Mouse (Mus musculus): Measurements from ENCODE around the gene Rab3c. TPM values are rescaled to one million over a fixed set of nuclear protein-coding genes. Genes with fewer than 3 reads are reported as not detected.

Rab3c gene
- total and polyA plus RNA-seq, 3 experiments: not detected

DNA sequence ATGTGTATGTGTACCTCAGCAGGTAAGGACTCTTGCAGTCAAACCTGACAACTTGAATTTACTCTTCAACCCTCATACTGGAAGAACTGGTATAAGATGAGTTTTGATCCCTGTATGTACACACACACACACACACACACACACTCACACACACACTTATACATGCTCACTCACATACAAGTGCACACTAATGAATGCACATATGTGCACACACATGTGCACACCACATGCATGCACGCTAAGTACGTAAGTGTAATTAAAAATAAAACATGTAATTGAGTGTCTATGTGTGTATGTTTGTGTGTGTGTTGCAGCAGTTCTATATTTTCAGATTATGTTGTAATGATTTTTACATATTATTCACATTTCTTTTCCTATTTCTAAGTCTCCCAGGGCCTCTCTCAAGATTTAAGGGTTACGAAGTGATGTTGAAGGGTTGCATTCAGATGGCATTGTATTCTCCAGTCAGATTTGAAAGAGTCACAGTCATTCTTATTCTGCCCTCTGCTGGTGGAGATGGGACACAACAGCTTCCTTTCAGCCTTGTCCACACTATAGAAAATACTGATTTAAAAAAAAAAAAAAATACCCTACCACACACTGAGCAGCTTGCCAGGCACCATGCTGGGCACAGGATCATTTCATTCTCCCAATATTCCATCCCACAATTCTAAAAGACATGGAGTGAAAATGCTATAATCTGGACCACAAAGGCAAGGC is 240.9 kb downstream of the Rab3c start:
- H3K4me3 ChIP-seq (replicated peaks in 1 of 3; ENCODE audit: low read depth in 2 of 3, low read length in 2 of 3, poor library complexity in 1 of 3): no peak overlapping the region
- peak; percentile 21 for DNase-seq (ENCODE audit: extremely low read depth)
- no peaks in the 10 kb centered on the region for H3K4me1 ChIP-seq (ENCODE audit: control insufficient read depth in 1 of 2, insufficient read depth in 2 of 2)
- H3K9me3 ChIP-seq (replicated peaks; ENCODE audit: low read length): peaks cover 19% of the 10 kb centered on the region
- dilution Hi-C loops (cut with MboI; ENCODE audit: extremely low pct_ligation_motif_present, extremely low pct_unique_long_range_greater_than_20kb, low sequenced_read_pairs): no loop called here
- in situ Hi-C loops (cut with MboI; ENCODE audit: low pct_ligation_motif_present, low pct_unique_long_range_greater_than_20kb, low sequenced_read_pairs): no loop called here
- no peak overlapping the region for H3K9ac ChIP-seq (ENCODE audit: insufficient read depth, low read depth)
- H3K79me2 ChIP-seq (replicated peaks; ENCODE audit: control insufficient read depth, extremely low read depth, insufficient read depth, poor library complexity, severe bottlenecking): no peaks in the 10 kb centered on the region
- no peaks in the 10 kb centered on the region for H3K36me3 ChIP-seq (replicated peaks in 1 of 2; ENCODE audit: control insufficient read depth in 1 of 2, insufficient read depth in 1 of 2, low read length in 1 of 2)
- H3K27ac ChIP-seq (ENCODE audit: insufficient read depth, low read depth): no peak overlapping the region
- no peak overlapping the region for H3K4me2 ChIP-seq (ENCODE audit: insufficient read depth, low read depth, poor library complexity, severe bottlenecking)
- H3K27me3 ChIP-seq (replicated peaks): no peaks in the 10 kb centered on the region
- TF ChIP-seq CTCF (conservative IDR thresholded peaks at IDR 0.05 in 1 of 2, IDR thresholded peaks at IDR 0.05 in 1 of 2; ENCODE audit: low read depth in 2 of 2, low read length in 2 of 2) (peak; percentile 35 to 38; a peak in 2 of 4 replicates), ZNF384 (IDR thresholded peaks at IDR 0.05; ENCODE audit: low read depth, low read length) (peak; percentile 33; the same call in 1 of the 2 replicates), ZMIZ1 (IDR thresholded peaks at IDR 0.05; ENCODE audit: low read depth, low read length) (no peak)

DNA sequence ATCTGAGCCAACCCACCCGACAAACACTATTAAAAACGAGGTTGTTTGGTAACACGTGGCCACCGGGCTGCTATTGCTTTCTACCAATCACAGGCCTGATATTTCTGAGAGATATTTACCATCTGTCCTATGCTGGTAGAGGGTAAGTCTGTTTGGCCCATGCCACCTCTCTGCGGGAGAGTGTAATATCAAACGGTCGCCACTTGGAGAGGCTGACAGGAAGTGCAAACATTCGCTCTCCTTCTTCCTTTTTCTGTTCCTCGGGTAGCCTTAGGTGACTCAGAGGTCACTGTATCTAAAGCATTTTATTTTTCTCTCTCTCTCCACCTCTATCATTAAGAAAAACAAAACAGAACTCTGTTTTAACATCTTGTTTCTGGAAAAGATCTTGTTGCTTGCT is 241.6 kb downstream of the Rab3c start:
- no peak overlapping the region for H3K9ac ChIP-seq (ENCODE audit: insufficient read depth, low read depth)
- dilution Hi-C loops (cut with MboI; ENCODE audit: extremely low pct_ligation_motif_present, extremely low pct_unique_long_range_greater_than_20kb, low sequenced_read_pairs): no loop called here
- no peaks in the 10 kb centered on the region for H3K36me3 ChIP-seq (replicated peaks in 1 of 2; ENCODE audit: control insufficient read depth in 1 of 2, insufficient read depth in 1 of 2, low read length in 1 of 2)
- no peaks in the 10 kb centered on the region for H3K4me1 ChIP-seq (ENCODE audit: control insufficient read depth in 1 of 2, insufficient read depth in 2 of 2)
- H3K9me3 ChIP-seq (replicated peaks; ENCODE audit: low read length): peaks cover 17% of the 10 kb centered on the region
- no peak overlapping the region for H3K4me2 ChIP-seq (ENCODE audit: insufficient read depth, low read depth, poor library complexity, severe bottlenecking)
- no peak overlapping the region for H3K27ac ChIP-seq (ENCODE audit: insufficient read depth, low read depth)
- DNase-seq (ENCODE audit: extremely low read depth): no peak
- H3K4me3 ChIP-seq (replicated peaks in 1 of 3; ENCODE audit: low read depth in 2 of 3, low read length in 2 of 3, poor library complexity in 1 of 3): no peak overlapping the region
- H3K79me2 ChIP-seq (replicated peaks; ENCODE audit: control insufficient read depth, extremely low read depth, insufficient read depth, poor library complexity, severe bottlenecking): no peaks in the 10 kb centered on the region
- H3K27me3 ChIP-seq (replicated peaks): no peaks in the 10 kb centered on the region
- in situ Hi-C loops (cut with MboI; ENCODE audit: low pct_ligation_motif_present, low pct_unique_long_range_greater_than_20kb, low sequenced_read_pairs): no loop called here
- no peak for TF ChIP-seq NRF1 (IDR thresholded peaks at IDR 0.05; ENCODE audit: low read depth, low read length)
- no peak for TF ChIP-seq MAFK (IDR thresholded peaks at IDR 0.05; ENCODE audit: insufficient replicate concordance, low read length)
- TF ChIP-seq ZC3H11A (IDR thresholded peaks at IDR 0.05; ENCODE audit: low read depth, low read length): no peak
- TF ChIP-seq CHD2 (IDR thresholded peaks at IDR 0.05; ENCODE audit: low read length): no peak
- no peak for TF ChIP-seq SIN3A (IDR thresholded peaks at IDR 0.05; ENCODE audit: low read length)
- no peak for TF ChIP-seq PAX5 (IDR thresholded peaks at IDR 0.05; ENCODE audit: low read length)
- no peak for TF ChIP-seq ZMIZ1 (IDR thresholded peaks at IDR 0.05; ENCODE audit: low read depth, low read length)
- no peak for TF ChIP-seq MYC (IDR thresholded peaks at IDR 0.05; ENCODE audit: low read depth, low read length)
- TF ChIP-seq USF1 (IDR thresholded peaks at IDR 0.05; ENCODE audit: low read depth, low read length): no peak
- no peak for TF ChIP-seq E2F4 (IDR thresholded peaks at IDR 0.05; ENCODE audit: insufficient replicate concordance, low read depth, low read length)

DNA sequence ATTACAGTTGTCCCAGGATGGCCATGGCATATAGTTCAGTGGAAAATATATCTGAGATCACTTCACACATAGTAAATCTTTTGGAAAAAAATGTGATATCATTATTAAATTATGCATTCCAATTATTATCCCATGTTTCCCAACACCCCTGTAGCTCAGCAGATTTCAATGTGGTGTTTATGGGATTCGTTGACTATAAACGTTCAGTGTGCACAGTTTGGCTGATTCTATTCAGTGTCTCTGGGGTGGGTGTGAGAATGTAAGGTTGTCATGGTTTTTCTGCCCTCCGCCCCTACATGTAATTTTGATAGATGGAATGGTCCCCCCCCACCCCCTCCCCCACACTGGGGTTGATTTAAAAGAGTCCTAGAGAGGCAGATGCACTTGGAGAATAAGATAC is 242.3 kb downstream of the Rab3c start:
- no peak overlapping the region for H3K4me3 ChIP-seq (replicated peaks in 1 of 3; ENCODE audit: low read depth in 2 of 3, low read length in 2 of 3, poor library complexity in 1 of 3)
- no peaks in the 10 kb centered on the region for H3K27me3 ChIP-seq (replicated peaks)
- no peaks in the 10 kb centered on the region for H3K36me3 ChIP-seq (replicated peaks in 1 of 2; ENCODE audit: control insufficient read depth in 1 of 2, insufficient read depth in 1 of 2, low read length in 1 of 2)
- peaks cover 22% of the 10 kb centered on the region for H3K9me3 ChIP-seq (replicated peaks; ENCODE audit: low read length)
- DNase-seq (ENCODE audit: extremely low read depth): no peak
- no peak overlapping the region for H3K27ac ChIP-seq (ENCODE audit: insufficient read depth, low read depth)
- no peak overlapping the region for H3K9ac ChIP-seq (ENCODE audit: insufficient read depth, low read depth)
- H3K4me1 ChIP-seq (ENCODE audit: control insufficient read depth in 1 of 2, insufficient read depth in 2 of 2): no peaks in the 10 kb centered on the region
- no peak overlapping the region for H3K4me2 ChIP-seq (ENCODE audit: insufficient read depth, low read depth, poor library complexity, severe bottlenecking)
- dilution Hi-C loops (cut with MboI; ENCODE audit: extremely low pct_ligation_motif_present, extremely low pct_unique_long_range_greater_than_20kb, low sequenced_read_pairs) (no loop called here), in situ Hi-C loops (cut with MboI; ENCODE audit: low pct_ligation_motif_present, low pct_unique_long_range_greater_than_20kb, low sequenced_read_pairs) (no loop called here)
- H3K79me2 ChIP-seq (replicated peaks; ENCODE audit: control insufficient read depth, extremely low read depth, insufficient read depth, poor library complexity, severe bottlenecking): no peaks in the 10 kb centered on the region
- TF ChIP-seq JUN (IDR thresholded peaks at IDR 0.05; ENCODE audit: insufficient read depth, low read depth, low read length) (no peak), POLR2A (IDR thresholded peaks at IDR 0.05; ENCODE audit: low read depth, low read length) (no peak), E2F4 (IDR thresholded peaks at IDR 0.05; ENCODE audit: insufficient replicate concordance, low read depth, low read length) (no peak), CHD2 (IDR thresholded peaks at IDR 0.05; ENCODE audit: low read length) (no peak), TBP (conservative IDR thresholded peaks at IDR 0.05; ENCODE audit: low read depth, low read length) (no peak), SMC3 (IDR thresholded peaks at IDR 0.05; ENCODE audit: low read depth, low read length) (no peak), SIN3A (IDR thresholded peaks at IDR 0.05; ENCODE audit: low read length) (no peak), RCOR1 (conservative IDR thresholded peaks at IDR 0.05; ENCODE audit: low read depth, low read length) (no peak), UBTF (IDR thresholded peaks at IDR 0.05; ENCODE audit: low read depth, low read length) (no peak), ETS1 (conservative IDR thresholded peaks at IDR 0.05; ENCODE audit: low read depth, low read length) (no peak)
